8 mouse cellular contexts compared by ENCODE assay signal in the genomic region with DNA sequence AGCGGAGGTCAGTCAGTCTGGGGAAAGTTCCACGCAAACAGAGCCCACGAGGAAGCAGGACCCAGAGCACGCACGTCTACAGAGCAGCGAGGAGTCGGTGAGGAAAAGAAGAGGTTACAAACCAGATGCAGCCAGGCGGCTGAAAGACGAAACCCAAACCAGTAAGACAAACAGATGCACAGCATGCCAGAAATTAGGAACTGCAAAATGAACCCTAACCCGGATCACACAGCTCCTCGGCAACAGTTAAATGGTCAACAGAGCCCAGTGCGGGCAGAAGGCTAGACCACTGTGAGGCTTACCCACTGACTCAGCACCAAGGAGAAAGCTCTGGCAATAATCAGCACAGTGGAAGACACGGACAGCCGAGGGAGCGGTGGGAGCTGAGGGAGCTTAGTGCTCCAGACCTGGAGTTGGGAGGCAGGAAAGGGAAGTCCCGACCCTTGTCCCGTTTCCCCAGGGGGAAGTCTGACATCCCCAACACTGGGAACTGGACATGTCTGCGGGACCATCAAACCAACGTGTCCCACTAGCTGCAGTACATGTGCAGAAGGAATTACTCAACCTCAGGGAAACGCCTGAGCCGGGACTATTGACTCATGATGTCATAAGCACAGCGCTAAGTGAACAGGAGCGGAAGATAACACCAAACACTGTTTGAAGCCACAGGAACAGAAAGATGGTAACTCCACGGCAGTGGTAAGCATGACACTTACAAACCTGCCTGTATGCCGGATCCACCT. TPM values are rescaled to one million over a fixed set of nuclear protein-coding genes. Genes with fewer than 3 reads are reported as not detected.
DNase-seq lines count a peak whose midpoint lies in the region; ATAC-seq and TF ChIP-seq lines count a peak whose summit lies in the region.
"Had no signal": no experiment of that assay in that cellular context is flagged by ENCODE, and none has a peak within 500 bp of the region (broad histone marks: within the 10 kb centered on the region; RNA-seq: fewer than 3 reads in every experiment).

No protein-coding gene starts in this region.

- peak overlapping the region; percentile 28; the same call in 1 of the 2 replicates for H3K4me2 ChIP-seq in heart, embryonic 15.5 days
- peak overlapping the region; percentile 7; the same call in 1 of the 2 replicates for H3K4me2 ChIP-seq in liver, embryonic 16.5 days (ENCODE audit: low read depth, low read length)
- no peak overlapping the region for H3K4me2 ChIP-seq in forebrain, embryonic 16.5 days (ENCODE audit: low read length)

- H3K9me3 ChIP-seq in heart, embryonic 15.5 days (replicated peaks): no peaks in the 10 kb centered on the region
- H3K9me3 ChIP-seq in liver, embryonic 16.5 days (replicated peaks; ENCODE audit: control insufficient read depth, low read length): no peaks in the 10 kb centered on the region
- no peaks in the 10 kb centered on the region for H3K9me3 ChIP-seq in forebrain, embryonic 16.5 days (ENCODE audit: control insufficient read depth, low read length)

- H3K27me3 ChIP-seq in C2C12 (ENCODE audit: control insufficient read depth, insufficient read depth, insufficient read length): no peaks in the 10 kb centered on the region
- H3K27me3 ChIP-seq in heart, embryonic 15.5 days: no peaks in the 10 kb centered on the region
- H3K27me3 ChIP-seq in liver, embryonic 16.5 days (ENCODE audit: control insufficient read depth, insufficient read depth, low read depth, low read length): no peaks in the 10 kb centered on the region
- no peaks in the 10 kb centered on the region for H3K27me3 ChIP-seq in forebrain, embryonic 16.5 days (replicated peaks; ENCODE audit: control insufficient read depth, insufficient read depth, low read length)

- no peak for ATAC-seq in heart, embryonic 15.5 days (replicated peaks; ENCODE audit: insufficient number of reproducible peaks, insufficient read depth, low FRiP score, low read depth)
- ATAC-seq in liver, embryonic 16.5 days (ENCODE audit: low read depth): peak; percentile 28; the same call in 1 of the 2 replicates
- no peak for ATAC-seq in forebrain, embryonic 16.5 days

- no peak overlapping the region for H3K4me3 ChIP-seq in C2C12 (ENCODE audit: insufficient read depth, poor library complexity, severe bottlenecking)
- no peak overlapping the region for H3K4me3 ChIP-seq in heart, embryonic 15.5 days
- H3K4me3 ChIP-seq in liver, embryonic 16.5 days (ENCODE audit: low read depth, low read length): no peak overlapping the region
- H3K4me3 ChIP-seq in forebrain, embryonic 16.5 days (replicated peaks; ENCODE audit: low read length): no peak overlapping the region

- H3K79me2 ChIP-seq in C2C12 (ENCODE audit: control insufficient read depth, insufficient read depth): peaks cover 96% of the 10 kb centered on the region

- peaks cover 66% of the 10 kb centered on the region for H3K36me3 ChIP-seq in C2C12 (ENCODE audit: control insufficient read depth, insufficient read depth)
- H3K36me3 ChIP-seq in heart, embryonic 15.5 days: peaks cover 52% of the 10 kb centered on the region
- peaks cover 12% of the 10 kb centered on the region for H3K36me3 ChIP-seq in liver, embryonic 16.5 days (ENCODE audit: control insufficient read depth, insufficient read depth)
- H3K36me3 ChIP-seq in forebrain, embryonic 16.5 days (ENCODE audit: control insufficient read depth, insufficient read depth): peaks cover 19% of the 10 kb centered on the region

- no peak for TF ChIP-seq CTCF in C2C12 (IDR thresholded peaks at IDR 0.05; ENCODE audit: control insufficient read depth, insufficient read depth, insufficient read length)

- DNase-seq in 3T3-L1 (ENCODE audit: low read depth, low spot score): peak; percentile 85
- DNase-seq in right cerebral cortex, postnatal 4 days: no peak
- no peak for DNase-seq in thymus, postnatal 0 days (ENCODE audit: low spot score)
- DNase-seq: retina, postnatal 1 day had no signal

- no peak overlapping the region for H3K9ac ChIP-seq in heart, embryonic 15.5 days
- no peak overlapping the region for H3K9ac ChIP-seq in liver, embryonic 16.5 days (ENCODE audit: low read depth, low read length)
- H3K9ac ChIP-seq in forebrain, embryonic 16.5 days (replicated peaks; ENCODE audit: low read depth, low read length): no peak overlapping the region

- H3K79me3 ChIP-seq in C2C12 (ENCODE audit: low read depth): peaks cover 61% of the 10 kb centered on the region

- H3ac ChIP-seq in C2C12 (ENCODE audit: control insufficient read depth, insufficient read length, low read depth): peak overlapping the region; percentile 21

- H3K27ac ChIP-seq in heart, embryonic 15.5 days: peak overlapping the region; percentile 87
- peak overlapping the region; percentile 28 for H3K27ac ChIP-seq in liver, embryonic 16.5 days (ENCODE audit: low read length)
- no peak overlapping the region for H3K27ac ChIP-seq in forebrain, embryonic 16.5 days (ENCODE audit: low read length)

- peaks cover 79% of the 10 kb centered on the region for H3K4me1 ChIP-seq in heart, embryonic 15.5 days (replicated peaks)
- H3K4me1 ChIP-seq in liver, embryonic 16.5 days (ENCODE audit: control insufficient read depth, low read depth, low read length): peaks cover 55% of the 10 kb centered on the region
- peaks cover 4% of the 10 kb centered on the region; the same call in 1 of the 2 replicates for H3K4me1 ChIP-seq in forebrain, embryonic 16.5 days (replicated peaks; ENCODE audit: control insufficient read depth, insufficient read depth, low read length)

- WGBS in heart, embryonic 15.5 days: 50% methylated on average over 25 of the region's 25 CpGs
- WGBS in liver, embryonic 16.5 days (ENCODE audit: insufficient replicate concordance): 17% methylated on average over 25 of the region's 25 CpGs
- WGBS in forebrain, embryonic 16.5 days: 80% methylated on average over 25 of the region's 25 CpGs

TF ChIP-seq in C2C12, 6 proteins besides CTCF, POLR2A, EP300 and RAD21:
- no peak for TF ChIP-seq FOSL1 (IDR thresholded peaks at IDR 0.05; ENCODE audit: insufficient read depth, low read length, poor library complexity, severe bottlenecking)
- TF ChIP-seq MYOD1 (IDR thresholded peaks at IDR 0.05; ENCODE audit: control insufficient read depth, insufficient read length, low read depth): no peak
- peak; percentile 74 for TF ChIP-seq CEBPB (IDR thresholded peaks at IDR 0.05; ENCODE audit: low read depth)
- TF ChIP-seq MAX (IDR thresholded peaks at IDR 0.05): peak; percentile 33
- TF ChIP-seq MYOG (IDR thresholded peaks at IDR 0.05; ENCODE audit: control insufficient read depth, extremely low read depth, insufficient read length): no peak
- no peak for TF ChIP-seq USF1 (IDR thresholded peaks at IDR 0.05; ENCODE audit: low read depth)
TF ChIP-seq in C2C12: peak in this region for 2.

RNA-seq across cellular contexts. Expression of a gene that starts 8.4 kb away (rescaled TPM):
- polyA plus RNA-seq in C2C12 (2012; fragmentation: generic; extraction: Trizol): 243 TPM
- 93.8 and 113 TPM in 2 replicates for polyA plus RNA-seq in heart, embryonic 15.5 days (2015; fragmentation: Nextera tagmentation; extraction: Ambion mirVana)
- polyA plus RNA-seq in liver, embryonic 16.5 days (2015; fragmentation: Nextera tagmentation; extraction: Ambion mirVana): 21.9 and 22.8 TPM in 2 replicates
- 65.6 and 65.8 TPM in 2 replicates for polyA plus RNA-seq in thymus, postnatal 0 days (2015; fragmentation: Nextera tagmentation; extraction: Ambion mirVana)
- 90.4 and 98.5 TPM in 2 replicates for polyA plus RNA-seq in forebrain, embryonic 16.5 days (2015; fragmentation: Nextera tagmentation; extraction: Ambion mirVana)

RNA-seq across cellular contexts. Expression of a gene that starts 8.5 kb away (rescaled TPM):
- 42.1 TPM for polyA plus RNA-seq in C2C12 (2012; fragmentation: generic; extraction: Trizol)
- polyA plus RNA-seq in heart, embryonic 15.5 days (2015; fragmentation: Nextera tagmentation; extraction: Ambion mirVana): 36.2 and 47.5 TPM in 2 replicates
- polyA plus RNA-seq in liver, embryonic 16.5 days (2015; fragmentation: Nextera tagmentation; extraction: Ambion mirVana): 16.9 and 21.2 TPM in 2 replicates
- polyA plus RNA-seq in thymus, postnatal 0 days (2015; fragmentation: Nextera tagmentation; extraction: Ambion mirVana): 29.4 and 29.7 TPM in 2 replicates
- 44.9 and 47.5 TPM in 2 replicates for polyA plus RNA-seq in forebrain, embryonic 16.5 days (2015; fragmentation: Nextera tagmentation; extraction: Ambion mirVana)
